Mouse (Mus musculus) MEL (cell line): ENCODE measurements around the gene Tmcc3. TPM values are rescaled to one million over a fixed set of nuclear protein-coding genes. Genes with fewer than 3 reads are reported as not detected.

Experiments
- DNase-seq: peaks from one replicate; pipeline ENCODE4 v3.0.0; 2011; ENCODE audit warnings: low read depth, low spot score
- H3K27ac ChIP-seq: 2 replicates; pipeline ENCODE4 v1.5.1; 2012; ENCODE audit warnings: low read depth, mild to moderate bottlenecking, control low read depth, low read length, moderate library complexity; ENCODE audit not compliant: control insufficient read depth
- H3K27me3 ChIP-seq, 2 experiments: fragments of 150-350 bp in 1 of 2; sonication (generic) in 1 of 2; 2 replicates each; pipeline ENCODE4 v1.6.1; 2012; ENCODE audit warnings: low read length in 2 of 2, mild to moderate bottlenecking in 2 of 2, improper control_type of control experiment in 1 of 2, moderate library complexity in 1 of 2; ENCODE audit not compliant: insufficient read depth in 2 of 2, control insufficient read depth in 1 of 2
- H3K36me3 ChIP-seq, 2 experiments: 2 replicates each; pipeline ENCODE4 v1.6.1; 2012 to 2014; ENCODE audit warnings: low read length in 2 of 2, improper control_type of control experiment in 1 of 2, inconsistent platforms in 1 of 2, mild to moderate bottlenecking in 1 of 2; ENCODE audit not compliant: insufficient read depth in 2 of 2, control insufficient read depth in 1 of 2
- H3K4me1 ChIP-seq, 2 experiments: fragments of 150-350 bp in 1 of 2; sonication (generic) in 1 of 2; 2 replicates each; pipeline ENCODE4 v1.6.1; 2012; ENCODE audit warnings: low read length in 2 of 2, improper control_type of control experiment in 1 of 2, mild to moderate bottlenecking in 1 of 2; ENCODE audit not compliant: insufficient read depth in 2 of 2, control insufficient read depth in 1 of 2
- H3K4me3 ChIP-seq, 2 experiments: fragments of 150-350 bp in 1 of 2; sonication (generic) in 1 of 2; 2 replicates each; pipeline ENCODE4 v1.5.1; 2012; ENCODE audit warnings: low read depth in 2 of 2, low read length in 2 of 2, mild to moderate bottlenecking in 2 of 2, moderate library complexity in 2 of 2, control low read depth in 1 of 2, improper control_type of control experiment in 1 of 2; ENCODE audit not compliant: control insufficient read depth in 1 of 2, insufficient read depth in 1 of 2
- H3K79me2 ChIP-seq: 2 replicates; pipeline ENCODE4 v1.6.1; 2012; ENCODE audit warnings: mild to moderate bottlenecking, low read length, moderate library complexity; ENCODE audit not compliant: control insufficient read depth, poor library complexity, insufficient read depth
- H3K9ac ChIP-seq: 2 replicates; pipeline ENCODE4 v1.6.1; 2012; ENCODE audit warnings: low read depth, mild to moderate bottlenecking, control low read depth, low read length, moderate library complexity; ENCODE audit not compliant: control insufficient read depth, poor library complexity, severe bottlenecking
- H3K9me3 ChIP-seq: fragments of 150-350 bp; sonication (generic); replicated peaks from 2 replicates; pipeline ENCODE4 v1.6.1; 2012; ENCODE audit warnings: mild to moderate bottlenecking, low read length, improper control_type of control experiment, moderate library complexity; ENCODE audit not compliant: insufficient read depth
- E2F4 ChIP-seq: IDR thresholded peaks from 2 replicates; pipeline ENCODE4 v1.6.1; 2011; ENCODE audit warnings: low read depth, low read length, improper control_type of control experiment, borderline replicate concordance
- EP300 ChIP-seq, 2 experiments: IDR thresholded peaks; 2 replicates each; pipeline ENCODE4 v1.6.1; 2011; ENCODE audit warnings: improper control_type of control experiment in 2 of 2, low read length in 2 of 2, low read depth in 1 of 2, mild to moderate bottlenecking in 1 of 2
- GABPA ChIP-seq: IDR thresholded peaks from 2 replicates; pipeline ENCODE4 v1.6.1; 2012; ENCODE audit warnings: low read depth, mild to moderate bottlenecking, inconsistent platforms, low read length, improper control_type of control experiment, moderate library complexity
- GATA1 ChIP-seq: IDR thresholded peaks from 2 replicates; pipeline ENCODE4 v1.6.1; 2011; ENCODE audit warnings: low read depth, low read length, improper control_type of control experiment
- HCFC1 ChIP-seq: IDR thresholded peaks from 2 replicates; pipeline ENCODE4 v1.6.1; 2012; ENCODE audit warnings: low read depth, mild to moderate bottlenecking, inconsistent platforms, low read length, improper control_type of control experiment, moderate library complexity
- JUND ChIP-seq: IDR thresholded peaks from 2 replicates; pipeline ENCODE4 v1.6.1; 2011; ENCODE audit warnings: low read depth, mild to moderate bottlenecking, improper control_type of control experiment, low read length
- KAT2A ChIP-seq: conservative IDR thresholded peaks from 2 replicates; pipeline ENCODE4 v1.6.1; 2012; ENCODE audit warnings: low read depth, low read length, improper control_type of control experiment, inconsistent platforms
- MAFK ChIP-seq: IDR thresholded peaks from 2 replicates; pipeline ENCODE4 v1.6.1; 2011; ENCODE audit warnings: low read depth, mild to moderate bottlenecking, low read length, improper control_type of control experiment, borderline replicate concordance
- MAX ChIP-seq: IDR thresholded peaks from 2 replicates; pipeline ENCODE4 v1.6.1; 2011; ENCODE audit warnings: low read length, improper control_type of control experiment
- MXI1 ChIP-seq: IDR thresholded peaks from 2 replicates; pipeline ENCODE4 v1.6.1; 2011; ENCODE audit warnings: mild to moderate bottlenecking, low read depth, low read length, improper control_type of control experiment
- MYB ChIP-seq: IDR thresholded peaks from 2 replicates; pipeline ENCODE4 v1.6.1; 2011; ENCODE audit warnings: mild to moderate bottlenecking, low read depth, low read length, improper control_type of control experiment
- MYC ChIP-seq: IDR thresholded peaks from 2 replicates; pipeline ENCODE4 v1.6.1; 2011; ENCODE audit warnings: low read depth, mild to moderate bottlenecking, low read length, improper control_type of control experiment, moderate library complexity
- POLR2A ChIP-seq, 2 experiments: IDR thresholded peaks; 2 replicates each; pipeline ENCODE4 v1.6.1; 2011 to 2012; ENCODE audit warnings: low read length in 2 of 2, mild to moderate bottlenecking in 2 of 2, control low read depth in 1 of 2, improper control_type of control experiment in 1 of 2, low read depth in 1 of 2, moderate library complexity in 1 of 2; ENCODE audit not compliant: control insufficient read depth in 1 of 2, insufficient read depth in 1 of 2, poor library complexity in 1 of 2
- POLR2AphosphoS5 ChIP-seq: IDR thresholded peaks from 2 replicates; pipeline ENCODE4 v1.6.1; 2012; ENCODE audit warnings: low read depth, borderline replicate concordance, mild to moderate bottlenecking, inconsistent platforms, low read length, moderate library complexity, mixed read lengths
- SIN3A ChIP-seq: IDR thresholded peaks from 2 replicates; pipeline ENCODE4 v1.6.1; 2012; ENCODE audit warnings: low read length, improper control_type of control experiment, inconsistent platforms
- SMC3 ChIP-seq: IDR thresholded peaks from 2 replicates; pipeline ENCODE4 v1.6.1; 2011; ENCODE audit warnings: low read depth, low read length, improper control_type of control experiment
- TAL1 ChIP-seq: IDR thresholded peaks from 2 replicates; pipeline ENCODE4 v1.6.1; 2012; ENCODE audit warnings: mild to moderate bottlenecking, inconsistent platforms, low read length, moderate library complexity, mixed read lengths
- TBP ChIP-seq: IDR thresholded peaks from 2 replicates; pipeline ENCODE4 v1.8.0; 2011; ENCODE audit warnings: low read depth, low read length, improper control_type of control experiment
- TCF12 ChIP-seq: IDR thresholded peaks from 2 replicates; pipeline ENCODE4 v1.6.1; 2014; ENCODE audit warnings: low read depth, mild to moderate bottlenecking, inconsistent platforms, low read length, improper control_type of control experiment, moderate library complexity
- UBTF ChIP-seq: IDR thresholded peaks from 2 replicates; pipeline ENCODE4 v1.6.1; 2012; ENCODE audit warnings: low read depth, mild to moderate bottlenecking, inconsistent platforms, low read length, improper control_type of control experiment, moderate library complexity, borderline replicate concordance; ENCODE audit not compliant: insufficient read depth
- USF2 ChIP-seq, 2 experiments: IDR thresholded peaks; 2 replicates each; pipeline ENCODE4 v1.6.1; 2011 to 2012; ENCODE audit warnings: improper control_type of control experiment in 2 of 2, low read length in 2 of 2, borderline replicate concordance in 1 of 2, inconsistent platforms in 1 of 2, low read depth in 1 of 2, mild to moderate bottlenecking in 1 of 2; ENCODE audit not compliant: insufficient read depth in 1 of 2
- ZC3H11A ChIP-seq: IDR thresholded peaks from 2 replicates; pipeline ENCODE4 v1.6.1; 2012; ENCODE audit warnings: low read depth, mild to moderate bottlenecking, inconsistent platforms, low read length, improper control_type of control experiment
- ZKSCAN1 ChIP-seq: IDR thresholded peaks from 2 replicates; pipeline ENCODE4 v1.6.1; 2012; ENCODE audit warnings: low read depth, mild to moderate bottlenecking, inconsistent platforms, low read length, improper control_type of control experiment, moderate library complexity
- ZNF384 ChIP-seq: IDR thresholded peaks from 2 replicates; pipeline ENCODE4 v1.6.1; 2012; ENCODE audit warnings: low read depth, mild to moderate bottlenecking, inconsistent platforms, low read length, improper control_type of control experiment
- polyA plus RNA-seq, 2 experiments: library from polyadenylated mRNA; stranded (reverse) in 1 of 2; unstranded in 1 of 2; fragments of >175 nt in 1 of 2; fragments of >200 nt in 1 of 2; gene quantifications; 2 replicates each; pipeline versions ENCODE4 v1.2.1 to v1.2.4; 2012; ENCODE audit warnings: low replicate concordance in 2 of 2, low read depth in 1 of 2; ENCODE audit not compliant: insufficient read length in 2 of 2, insufficient read depth in 1 of 2, missing spikeins in 1 of 2
- total RNA-seq: library from RNA; depleted of rRNA; stranded (reverse); fragments of 300-350 nt; gene quantifications from 2 replicates; pipeline ENCODE4 v1.2.3, GENCODE M21; 2012; rRNA removed

Tmcc3 gene
- total RNA-seq: 2.6 TPM in 2 replicates
- polyA plus RNA-seq: 1 to 10 TPM in 1 of 2 experiments, not detected in 1; 1.3 TPM

DNA sequence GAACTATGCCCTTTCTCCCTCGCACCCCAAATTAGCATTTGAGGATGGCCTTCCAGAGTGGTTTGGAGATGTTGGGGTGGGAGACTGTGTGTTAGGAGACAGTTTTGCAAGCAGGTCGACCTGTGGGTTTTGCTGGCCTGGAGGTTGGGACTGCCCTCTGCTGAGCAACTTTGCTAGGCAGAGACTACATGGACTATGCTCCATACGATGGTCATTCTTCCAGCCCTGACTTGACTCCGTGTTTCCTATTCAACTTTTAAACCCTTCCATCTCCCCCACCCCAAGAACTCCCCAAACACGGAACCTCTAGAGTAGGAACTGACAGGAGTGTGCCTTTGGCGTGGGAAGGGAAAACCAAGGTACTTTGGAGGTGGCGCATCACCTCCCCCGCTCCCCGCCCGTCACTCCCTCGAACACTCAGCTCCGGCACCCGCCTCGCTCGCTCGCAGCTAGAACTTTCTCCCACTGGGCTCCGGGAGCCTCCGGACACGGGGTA is at the start of gene Tmcc3:
Tmcc3 (plus strand) TSS at position 439 of the 496 bp plus-strand sequence.
- no peaks in the 10 kb centered on the region for H3K9me3 ChIP-seq
- no peak within 1 kb of the TSS for H3K27ac ChIP-seq
- TF ChIP-seq MXI1 (no peak), EP300 (IDR thresholded peaks at IDR 0.05; ENCODE audit: low read depth in 1 of 2, low read length in 2 of 2) (no peak), TCF12 (no peak), KAT2A (no peak), MAX (no peak), UBTF (no peak), SMC3 (no peak), GABPA (no peak), GATA1 (no peak), POLR2AphosphoS5 (no peak), MYC (no peak), ZC3H11A (no peak), E2F4 (no peak), JUND (no peak), USF2 (IDR thresholded peaks at IDR 0.05; ENCODE audit: borderline replicate concordance in 1 of 2, insufficient read depth in 1 of 2, low read depth in 1 of 2, low read length in 2 of 2) (no peak), SIN3A (no peak), HCFC1 (no peak), ZNF384 (no peak), MYB (no peak), TAL1 (no peak)
- no peak within 1 kb of the TSS for H3K4me3 ChIP-seq
- no peak within 1 kb of the TSS for H3K9ac ChIP-seq
- no peaks in the 10 kb centered on the region for H3K27me3 ChIP-seq
- H3K36me3 ChIP-seq: no peaks in the 10 kb centered on the region
- no peaks in the 10 kb centered on the region for H3K4me1 ChIP-seq
- no peak for DNase-seq
- H3K79me2 ChIP-seq: no peaks in the 10 kb centered on the region

DNA sequence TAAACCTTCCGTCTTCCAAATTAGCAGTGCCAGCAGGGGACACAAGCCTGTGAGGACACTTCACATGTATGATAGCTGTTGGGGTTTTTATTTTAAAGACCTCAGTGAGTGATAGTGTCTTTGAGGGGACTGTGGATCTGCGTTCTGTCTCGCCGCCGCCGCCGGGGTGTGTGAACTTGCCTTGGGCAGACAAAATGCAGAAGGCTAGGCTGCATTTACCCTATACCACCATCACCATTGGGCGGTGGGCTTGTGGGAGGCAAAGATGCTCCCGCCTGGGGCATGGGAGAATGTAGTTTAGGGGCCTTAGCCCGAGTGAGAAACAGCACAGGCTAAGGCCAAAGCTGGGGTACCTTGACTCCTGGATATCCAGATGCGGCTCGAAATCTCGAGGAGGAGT is 49.1 kb upstream of the Tmcc3 start:
- DNase-seq: no peak
- Histone ChIP-seq H3K9ac (no peak overlapping the region), H3K27ac (no peak overlapping the region)

More for the DNA sequence above, 49.1 kb upstream of the Tmcc3 start:
- no peaks in the 10 kb centered on the region for H3K27me3 ChIP-seq
- no peaks in the 10 kb centered on the region for H3K9me3 ChIP-seq
- H3K4me3 ChIP-seq: no peak overlapping the region
- H3K36me3 ChIP-seq: peaks cover 0 to 2% of the 10 kb centered on the region in 2 experiments; a peak in 1 of 4 replicates
- TF ChIP-seq TBP (no peak), POLR2AphosphoS5 (no peak), SMC3 (no peak), MAFK (no peak), MAX (no peak), HCFC1 (no peak), POLR2A (IDR thresholded peaks at IDR 0.05; ENCODE audit: control insufficient read depth in 1 of 2, insufficient read depth in 1 of 2, low read depth in 1 of 2, low read length in 2 of 2, poor library complexity in 1 of 2) (no peak), MXI1 (no peak), E2F4 (no peak), ZNF384 (no peak), ZKSCAN1 (no peak)
- no peaks in the 10 kb centered on the region for H3K79me2 ChIP-seq
- peaks cover 0 to 3% of the 10 kb centered on the region in 2 experiments; a peak in 3 of 4 replicates for H3K4me1 ChIP-seq
